Mouse (Mus musculus) liver, embryonic 12.5 days (tissue): ENCODE results near the gene Mrpl51. TPM values are rescaled to one million over a fixed set of nuclear protein-coding genes. Genes with fewer than 3 reads are reported as not detected.

ENCODE experiments used
- ATAC-seq: fragments of 200-750 bp; cut with Nextera tagmentation; 2 replicates; pipeline ENCODE4 v1.8.0; 2017; ENCODE audit warnings: moderate number of reproducible peaks, mild to moderate bottlenecking, moderate library complexity
- H3K27ac ChIP-seq: fragments of 300-500 bp; sonication (generic); 2 replicates; pipeline ENCODE4 v1.5.1; 2016; ENCODE audit warnings: mild to moderate bottlenecking
- H3K27me3 ChIP-seq: fragments of 300-500 bp; sonication (generic); replicated peaks from 2 replicates; pipeline ENCODE4 v1.6.1; 2016; ENCODE audit warnings: mild to moderate bottlenecking, moderate library complexity
- H3K36me3 ChIP-seq: fragments of 300-500 bp; sonication (generic); 2 replicates; pipeline ENCODE4 v1.6.1; 2016; ENCODE audit warnings: mild to moderate bottlenecking, moderate library complexity
- H3K4me1 ChIP-seq: fragments of 300-500 bp; sonication (generic); 2 replicates; pipeline ENCODE4 v1.6.1; 2016
- H3K4me2 ChIP-seq: fragments of 300-500 bp; sonication (generic); 2 replicates; pipeline ENCODE4 v1.6.1; 2016; ENCODE audit warnings: mild to moderate bottlenecking, moderate library complexity
- H3K4me3 ChIP-seq: fragments of 300-500 bp; sonication (generic); 2 replicates; pipeline ENCODE4 v1.5.1; 2016; ENCODE audit warnings: mild to moderate bottlenecking, moderate library complexity
- H3K9ac ChIP-seq: fragments of 300-500 bp; sonication (generic); 2 replicates; pipeline ENCODE4 v1.6.1; 2016; ENCODE audit warnings: mild to moderate bottlenecking, moderate library complexity
- H3K9me3 ChIP-seq: fragments of 300-500 bp; sonication (generic); replicated peaks from 2 replicates; pipeline ENCODE4 v1.6.1; 2016; ENCODE audit warnings: mild to moderate bottlenecking, moderate library complexity
- WGBS: fragments of 180-500 bp; shearing (Covaris S2); methylation state at CpG from one replicate; pipeline ENCODE4 v1.1.7; 2016; ENCODE audit not compliant: insufficient replicate concordance; 5-methylcytosine and 5-hydroxymethylcytosine counted together
- polyA plus RNA-seq: library from polyadenylated mRNA; unstranded; fragments of >200 nt; fragmentation: Nextera tagmentation; extraction: Ambion mirVana; gene quantifications from 2 replicates; pipeline ENCODE4 v1.2.1, GENCODE M21; 2016

The Mrpl51 gene
- polyA plus RNA-seq, 1 experiment from 2014 or later = 211 TPM

GRCm38 (mm10) chr6:125170194-125170593 is 21.4 kb upstream of the Mrpl51 start:
- no peak overlapping the region for H3K4me2 ChIP-seq
- peaks cover 85% of the 10 kb centered on the region for H3K36me3 ChIP-seq
- WGBS = 79% methylated on average over 6 of the region's 6 CpGs
- H3K9ac ChIP-seq = no peak overlapping the region
- peaks cover 37% of the 10 kb centered on the region for H3K4me1 ChIP-seq
- H3K27me3 ChIP-seq = no peaks in the 10 kb centered on the region
- ATAC-seq = no peak
- no peak overlapping the region for H3K27ac ChIP-seq
- H3K9me3 ChIP-seq = no peaks in the 10 kb centered on the region
- no peak overlapping the region for H3K4me3 ChIP-seq

GRCm38 (mm10) chr6:125172474-125172873 is 19.1 kb upstream of the Mrpl51 start:
- Histone ChIP-seq H3K27me3 (no peaks in the 10 kb centered on the region), H3K27ac (peak overlapping the region; percentile 10; the same call in 1 of the 2 replicates), H3K4me2 (no peak overlapping the region), H3K9me3 (no peaks in the 10 kb centered on the region), H3K36me3 (peaks cover 100% of the 10 kb centered on the region), H3K4me1 (peaks cover 18% of the 10 kb centered on the region), H3K9ac (0 out of 2 replicates have a peak overlapping the region, but pooled peaks have one; percentile 1), H3K4me3 (no peak overlapping the region)
- ATAC-seq = 0 out of 2 replicates have a peak, but pooled peaks have one; percentile 27
- 69% methylated on average over 2 of the region's 2 CpGs for WGBS

- 90% methylated on average over 7 of the region's 7 CpGs for WGBS
- Histone ChIP-seq H3K4me2 (no peak overlapping the region), H3K9me3 (no peaks in the 10 kb centered on the region), H3K36me3 (peaks cover 100% of the 10 kb centered on the region), H3K4me1 (peaks cover 10% of the 10 kb centered on the region), H3K4me3 (no peak overlapping the region), H3K27ac (no peak overlapping the region), H3K9ac (no peak overlapping the region), H3K27me3 (no peaks in the 10 kb centered on the region)
- no peak for ATAC-seq
Measured at GRCm38 (mm10) chr6:125173256-125173655, 18.3 kb upstream of the Mrpl51 start.

GRCm38 (mm10) chr6:125175469-125175868 is 16.1 kb upstream of the Mrpl51 start:
- no peaks in the 10 kb centered on the region for H3K4me1 ChIP-seq
- H3K27me3 ChIP-seq = no peaks in the 10 kb centered on the region
- no peaks in the 10 kb centered on the region for H3K9me3 ChIP-seq
- no peak overlapping the region for H3K27ac ChIP-seq
- H3K36me3 ChIP-seq = peaks cover 100% of the 10 kb centered on the region
- 90% methylated on average over 5 of the region's 5 CpGs for WGBS
- no peak for ATAC-seq
- H3K4me2 ChIP-seq = no peak overlapping the region
- H3K4me3 ChIP-seq = no peak overlapping the region
- H3K9ac ChIP-seq = no peak overlapping the region

DNA sequence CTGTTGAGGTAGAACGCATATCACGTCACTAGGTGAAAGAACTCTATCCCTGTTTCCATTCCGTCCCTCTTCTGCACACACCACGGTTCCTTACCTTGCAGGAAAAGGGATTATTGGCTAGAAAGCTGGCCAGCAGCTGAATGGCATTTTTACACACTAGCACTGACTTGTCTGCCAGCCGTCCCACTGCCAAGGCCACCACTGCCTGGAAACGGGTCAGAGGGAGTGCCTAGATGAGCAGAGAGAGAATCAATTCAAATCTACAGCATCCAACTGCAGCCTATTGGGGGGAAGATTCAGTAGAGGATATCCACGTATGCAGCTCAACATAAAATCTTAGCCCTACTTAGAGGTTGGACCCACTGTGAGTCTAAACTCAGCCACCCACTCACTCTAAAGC is 12.0 kb upstream of the Mrpl51 start:
- WGBS = 93% methylated on average over 7 of the region's 7 CpGs
- ATAC-seq = no peak

DNA sequence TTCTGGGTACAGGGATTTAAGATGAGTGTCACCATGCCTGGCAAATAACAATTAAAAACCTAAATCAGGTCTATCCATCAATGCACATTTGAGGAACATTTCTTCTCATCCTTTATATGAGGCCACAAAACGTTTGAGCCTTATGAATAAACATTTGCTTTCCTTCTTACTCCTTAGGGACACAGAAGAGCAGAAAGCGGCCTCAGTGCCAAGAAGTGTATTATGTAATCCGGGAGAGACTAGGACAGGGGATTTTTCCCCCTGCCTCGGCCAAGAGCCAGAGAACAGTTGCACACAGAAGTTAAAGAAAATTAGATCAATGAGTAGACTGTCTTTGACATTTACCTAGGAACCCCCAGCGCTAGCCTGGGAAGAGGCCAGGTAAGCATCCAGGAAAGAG is 9.5 kb upstream of the Mrpl51 start:
- H3K4me1 ChIP-seq = no peaks in the 10 kb centered on the region
- H3K27me3 ChIP-seq = no peaks in the 10 kb centered on the region
- H3K9me3 ChIP-seq = no peaks in the 10 kb centered on the region
- H3K36me3 ChIP-seq = peaks cover 100% of the 10 kb centered on the region
- H3K27ac ChIP-seq = no peak overlapping the region
- ATAC-seq = no peak
- H3K9ac ChIP-seq = no peak overlapping the region
- no peak overlapping the region for H3K4me2 ChIP-seq
- 89% methylated on average over 5 of the region's 5 CpGs for WGBS
- H3K4me3 ChIP-seq = no peak overlapping the region

More for the DNA sequence above, 12.0 kb upstream of the Mrpl51 start:
- H3K4me3 ChIP-seq = no peak overlapping the region
- no peaks in the 10 kb centered on the region for H3K4me1 ChIP-seq
- no peak overlapping the region for H3K4me2 ChIP-seq
- H3K9me3 ChIP-seq = no peaks in the 10 kb centered on the region
- H3K36me3 ChIP-seq = peaks cover 100% of the 10 kb centered on the region
- no peak overlapping the region for H3K9ac ChIP-seq
- H3K27me3 ChIP-seq = no peaks in the 10 kb centered on the region
- H3K27ac ChIP-seq = no peak overlapping the region

DNA sequence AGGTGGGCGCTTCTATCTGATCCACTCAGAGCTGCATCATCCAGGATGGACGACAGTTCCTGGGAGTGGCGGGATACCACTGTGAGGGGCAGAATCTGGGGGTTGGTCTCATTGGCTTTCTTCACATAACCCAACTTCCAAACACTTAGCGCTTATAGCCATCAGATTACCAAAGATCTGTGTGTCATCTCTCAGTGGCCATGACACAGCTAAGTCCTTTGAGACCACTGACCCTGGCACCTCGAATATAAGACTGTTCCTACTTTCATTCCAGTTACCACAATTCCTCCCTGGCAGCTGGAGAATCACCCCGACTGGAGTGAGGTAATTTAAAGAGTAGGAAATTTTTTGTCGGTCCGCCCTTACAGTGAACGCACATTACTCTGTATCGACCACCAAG is 5.4 kb upstream of the Mrpl51 start:
- peaks cover 89% of the 10 kb centered on the region for H3K36me3 ChIP-seq
- 93% methylated on average over 10 of the region's 10 CpGs for WGBS
- no peak overlapping the region for H3K27ac ChIP-seq
- H3K9ac ChIP-seq = no peak overlapping the region
- H3K4me2 ChIP-seq = no peak overlapping the region
- no peaks in the 10 kb centered on the region for H3K9me3 ChIP-seq
- no peaks in the 10 kb centered on the region for H3K27me3 ChIP-seq
- ATAC-seq = no peak
- H3K4me1 ChIP-seq = peaks cover 29% of the 10 kb centered on the region
- H3K4me3 ChIP-seq = no peak overlapping the region

GRCm38 (mm10) chr6:125190816-125191215 is 785 bp upstream of the Mrpl51 start:
- Histone ChIP-seq H3K27me3 (no peaks in the 10 kb centered on the region), H3K4me3 (peak overlapping the region; percentile 71), H3K9ac (peak overlapping the region; percentile 76), H3K9me3 (no peaks in the 10 kb centered on the region), H3K27ac (peak overlapping the region; percentile 99), H3K4me1 (peaks cover 48% of the 10 kb centered on the region), H3K4me2 (peak overlapping the region; percentile 71), H3K36me3 (peaks cover 66% of the 10 kb centered on the region)
- ATAC-seq = no peak

DNA sequence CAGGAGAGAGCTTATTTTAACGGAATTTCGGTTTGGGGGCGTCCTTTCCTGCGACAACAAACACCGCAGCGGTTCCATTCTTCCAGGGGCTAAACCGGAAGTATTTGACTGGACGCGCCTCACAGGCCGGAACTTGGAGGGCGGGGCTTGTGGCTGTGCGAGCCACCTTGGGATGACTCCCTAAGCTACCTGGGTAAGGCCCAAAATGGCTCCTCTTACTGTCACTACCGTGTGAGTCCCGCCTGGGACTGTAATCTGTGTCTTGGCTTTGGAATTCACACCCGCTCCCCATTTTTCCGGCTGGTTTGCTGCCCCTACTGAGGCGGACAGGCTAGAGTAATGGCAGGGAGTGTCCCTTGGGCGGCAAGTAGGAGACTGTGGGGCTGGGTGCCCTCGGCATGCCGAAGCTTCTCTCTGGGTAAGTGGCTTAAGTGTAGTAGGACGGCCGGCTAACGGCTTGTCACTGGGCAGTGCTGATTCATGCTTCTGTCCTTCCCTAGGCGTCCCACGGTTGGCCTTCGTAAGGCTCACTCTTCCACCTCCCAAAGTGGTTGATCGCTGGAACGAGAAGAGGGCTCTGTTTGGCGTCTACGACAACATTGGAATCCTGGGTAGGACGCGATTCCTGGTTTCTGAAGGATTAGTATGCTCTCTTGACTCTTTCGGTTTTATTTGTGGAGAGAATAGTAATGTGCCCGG is 564 bp downstream of the Mrpl51 start:
- peak; percentile 88 for ATAC-seq
- Histone ChIP-seq H3K27me3 (no peaks in the 10 kb centered on the region), H3K4me2 (peak overlapping the region; percentile 91), H3K9ac (peak overlapping the region; percentile 86), H3K4me1 (peaks cover 48% of the 10 kb centered on the region), H3K36me3 (peaks cover 55% of the 10 kb centered on the region), H3K9me3 (no peaks in the 10 kb centered on the region), H3K4me3 (peak overlapping the region; percentile 71), H3K27ac (peak overlapping the region; percentile 99)
- WGBS = under 1% methylated on average over 34 of the region's 34 CpGs

GRCm38 (mm10) chr6:125192841-125193240 is 1.2 kb downstream of the Mrpl51 start:
- Histone ChIP-seq H3K36me3 (peaks cover 49% of the 10 kb centered on the region), H3K9me3 (no peaks in the 10 kb centered on the region), H3K27ac (peak overlapping the region; percentile 99), H3K27me3 (no peaks in the 10 kb centered on the region), H3K4me1 (peaks cover 44% of the 10 kb centered on the region), H3K9ac (peak overlapping the region; percentile 86), H3K4me2 (peak overlapping the region; percentile 91), H3K4me3 (peak overlapping the region; percentile 71)
- ATAC-seq = no peak
- 14% methylated on average over 5 of the region's 5 CpGs for WGBS

DNA sequence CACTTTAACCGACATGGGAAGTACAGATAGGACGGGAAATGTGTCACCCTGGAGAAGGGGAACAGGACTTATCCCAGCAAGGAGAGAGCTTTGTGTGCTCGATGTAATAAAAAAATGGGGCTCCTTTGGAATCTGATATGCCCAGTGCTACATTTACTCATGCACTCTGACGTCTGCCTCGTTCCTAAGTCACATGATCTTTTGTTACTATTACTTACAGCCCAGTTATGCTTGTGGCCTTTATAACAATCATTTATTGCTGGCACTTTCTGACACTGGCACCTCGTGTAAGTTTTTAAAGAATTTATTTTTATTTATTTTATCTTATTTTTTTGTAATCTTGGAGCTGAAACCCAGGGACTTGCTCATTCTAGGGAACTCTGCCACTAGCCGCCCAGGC is 1.8 kb downstream of the Mrpl51 start:
- peaks cover 43% of the 10 kb centered on the region for H3K36me3 ChIP-seq
- H3K27ac ChIP-seq = peak overlapping the region; percentile 99
- 27% methylated on average over 7 of the region's 7 CpGs for WGBS
- H3K9me3 ChIP-seq = no peaks in the 10 kb centered on the region
- peak overlapping the region; percentile 71 for H3K4me3 ChIP-seq
- ATAC-seq = no peak
- no peaks in the 10 kb centered on the region for H3K27me3 ChIP-seq
- peak overlapping the region; percentile 86 for H3K9ac ChIP-seq
- H3K4me2 ChIP-seq = peak overlapping the region; percentile 91
- peaks cover 39% of the 10 kb centered on the region for H3K4me1 ChIP-seq

DNA sequence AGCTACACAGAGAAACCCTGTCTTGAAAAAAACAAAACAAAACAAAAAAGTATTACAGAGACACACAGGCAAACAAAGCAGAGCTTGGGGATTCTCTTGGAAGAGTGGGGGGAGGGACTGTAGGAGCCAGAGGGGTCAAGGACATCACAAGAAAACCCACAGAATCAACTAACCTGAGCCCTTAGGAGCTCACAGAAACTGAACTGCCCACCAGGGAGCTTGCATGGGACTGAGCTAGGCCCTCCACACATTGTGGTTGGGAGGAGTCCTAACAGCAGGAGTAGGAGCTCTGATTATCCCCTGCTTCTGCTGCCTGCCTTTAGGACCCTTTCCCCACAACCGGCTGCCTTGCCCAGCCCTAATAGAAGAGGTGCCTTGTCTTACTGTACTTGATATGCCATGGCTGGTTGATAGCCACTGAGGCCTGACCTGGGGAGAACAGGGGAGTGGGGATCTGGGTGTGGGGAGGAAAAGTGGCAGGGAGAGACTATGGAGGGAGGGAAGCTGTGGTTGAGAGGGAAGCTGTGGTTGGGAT is 4.0 kb downstream of the Mrpl51 start:
- H3K9me3 ChIP-seq = no peaks in the 10 kb centered on the region
- H3K4me1 ChIP-seq = peaks cover 19% of the 10 kb centered on the region
- WGBS = 55% methylated on average over 1 of the region's 1 CpGs
- no peak overlapping the region for H3K4me2 ChIP-seq
- H3K27ac ChIP-seq = no peak overlapping the region
- H3K4me3 ChIP-seq = no peak overlapping the region
- peaks cover 26% of the 10 kb centered on the region for H3K36me3 ChIP-seq
- ATAC-seq = no peak
- no peaks in the 10 kb centered on the region for H3K27me3 ChIP-seq
- H3K9ac ChIP-seq = no peak overlapping the region
